Mouse (Mus musculus) mesoderm, embryonic 11.5 days (tissue): ENCODE results near the gene Tedc1.

Source experiments
- DNase-seq: peaks from one replicate; pipeline ENCODE4 v3.0.0-alpha.2; 2012; ENCODE audit warnings: low read depth, low spot score

Gene Tedc1

GRCm38 (mm10) chr12:113155887-113156539 lies at the start of gene Tedc1:
Tedc1 (plus strand) TSS chr12:113156421.
- DNase-seq: peak; percentile 100

DNA sequence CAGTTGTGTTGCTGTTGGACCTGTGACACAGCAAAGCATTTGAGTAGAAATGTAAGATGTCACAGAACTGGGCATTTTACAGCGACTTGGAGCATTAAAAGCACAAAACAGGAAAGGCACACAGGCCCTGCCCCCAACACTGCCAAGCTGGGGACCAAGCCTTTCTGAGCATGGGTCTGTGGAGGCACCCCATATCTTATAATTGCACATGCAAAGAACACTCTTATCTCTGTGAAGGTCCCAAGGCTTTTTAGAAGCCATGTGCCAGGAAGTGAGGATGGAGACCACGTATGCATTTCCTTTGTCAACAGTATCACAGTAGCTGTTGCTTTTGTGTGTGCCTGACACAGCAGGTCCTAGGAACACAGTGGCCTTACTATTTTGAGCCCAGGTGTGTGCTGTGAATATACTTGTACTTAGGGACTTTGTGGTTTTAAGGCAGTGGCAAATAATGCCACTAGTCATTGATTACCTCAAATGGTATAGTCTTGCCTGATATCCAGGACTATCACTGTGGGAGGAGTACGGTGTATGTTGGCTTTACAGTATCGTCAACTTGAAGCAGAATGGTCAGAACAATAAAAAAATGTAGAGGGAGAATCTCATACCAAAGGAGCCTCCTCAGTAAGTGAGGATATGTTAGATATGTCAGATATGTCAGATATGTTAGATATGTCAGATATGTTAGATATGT lies 48.6 kb upstream of the Tedc1 start:
- no peak for DNase-seq

DNA sequence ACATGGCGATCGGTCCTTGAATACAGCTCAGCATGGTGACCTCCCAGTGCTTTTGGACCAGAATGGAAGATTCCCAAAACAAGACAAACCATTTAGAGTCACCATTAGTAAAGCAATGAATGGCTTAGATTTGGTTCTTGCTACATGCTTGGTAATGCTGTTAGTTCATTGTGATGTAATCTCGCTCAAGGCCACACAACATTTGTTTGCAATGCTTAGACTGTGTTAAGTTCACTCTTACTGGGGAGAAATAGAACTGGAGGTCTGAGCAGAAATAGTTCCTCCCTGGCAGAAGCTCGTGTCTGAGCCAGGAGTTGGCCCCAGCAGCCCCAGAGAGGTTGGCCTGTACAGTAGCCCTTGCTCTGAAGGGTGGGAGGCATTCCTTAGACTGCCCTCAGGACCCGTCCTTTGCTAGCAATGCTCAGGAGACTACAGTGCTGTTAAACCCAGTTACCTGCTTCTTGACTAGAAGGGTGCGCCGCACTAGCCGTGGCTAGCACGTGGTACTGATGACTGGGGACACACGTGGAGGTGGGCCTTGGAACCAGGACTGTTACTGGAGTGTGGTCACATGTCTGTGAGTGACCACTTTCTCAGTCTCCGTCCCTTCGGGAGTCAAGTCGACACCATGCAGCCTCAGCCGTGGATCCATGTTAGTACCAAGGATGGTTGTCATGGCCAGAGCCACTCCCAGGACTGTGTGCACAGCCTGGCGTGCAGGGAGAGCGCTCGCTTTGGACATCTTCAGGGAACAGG lies 47.5 kb upstream of the Tedc1 start:
- DNase-seq: no peak

DNA sequence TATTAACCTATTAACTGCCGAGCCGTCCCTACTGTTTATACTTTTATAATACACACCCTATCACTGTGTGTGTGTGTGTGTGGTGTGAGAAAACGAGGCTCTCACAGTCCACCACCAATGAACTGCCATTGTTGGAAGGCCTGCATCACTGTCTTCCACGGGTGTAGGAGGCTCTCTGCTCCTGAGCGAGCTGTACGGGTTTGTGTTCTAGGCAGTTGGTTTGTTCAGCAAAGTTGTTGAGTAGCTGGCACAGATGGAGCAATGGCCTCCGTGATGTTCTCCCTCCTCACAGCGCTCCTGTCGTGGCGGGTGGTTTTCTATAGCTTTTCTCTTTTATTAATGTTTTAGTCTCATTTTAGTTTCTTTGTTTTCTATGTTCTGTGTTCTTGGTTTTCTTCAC lies 46.4 kb upstream of the Tedc1 start:
- no peak for DNase-seq

- DNase-seq: no peak
These were observed 42.1 kb upstream of the Tedc1 start for GRCm38 (mm10) chr12:113114141-113114540.

DNA sequence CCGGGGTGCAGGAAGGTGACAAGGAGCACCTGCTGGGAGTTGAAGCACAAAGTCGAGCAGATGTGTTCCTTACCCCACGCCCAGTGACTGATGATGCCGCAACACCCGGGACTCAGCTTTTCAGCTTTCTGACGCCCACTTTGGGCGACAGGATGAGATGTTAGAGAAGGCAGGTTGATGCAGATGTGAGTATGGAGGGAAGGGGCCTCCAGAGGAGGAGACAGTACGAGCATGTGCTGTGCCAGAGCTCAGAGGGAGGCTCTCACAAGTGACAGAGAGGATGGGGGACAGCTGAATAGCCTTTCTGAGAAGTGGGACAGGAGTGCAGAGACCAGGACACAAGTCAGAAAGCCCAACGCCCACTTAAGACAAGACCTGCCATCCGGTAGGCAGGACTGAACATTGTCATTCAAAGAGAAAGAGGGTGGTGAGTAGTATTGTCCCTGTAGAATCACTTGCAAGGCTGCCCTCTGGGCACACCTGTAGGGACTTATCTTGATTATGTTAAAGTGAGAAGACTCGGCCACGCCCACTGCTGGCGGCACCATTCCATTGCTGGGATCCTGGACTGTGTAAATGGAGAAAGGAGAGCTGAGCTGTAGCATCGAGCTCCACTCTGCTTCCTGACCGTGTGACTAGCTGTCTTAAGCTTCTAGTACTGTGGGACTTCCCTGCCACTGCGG lies 41.2 kb upstream of the Tedc1 start:
- no peak for DNase-seq

DNA sequence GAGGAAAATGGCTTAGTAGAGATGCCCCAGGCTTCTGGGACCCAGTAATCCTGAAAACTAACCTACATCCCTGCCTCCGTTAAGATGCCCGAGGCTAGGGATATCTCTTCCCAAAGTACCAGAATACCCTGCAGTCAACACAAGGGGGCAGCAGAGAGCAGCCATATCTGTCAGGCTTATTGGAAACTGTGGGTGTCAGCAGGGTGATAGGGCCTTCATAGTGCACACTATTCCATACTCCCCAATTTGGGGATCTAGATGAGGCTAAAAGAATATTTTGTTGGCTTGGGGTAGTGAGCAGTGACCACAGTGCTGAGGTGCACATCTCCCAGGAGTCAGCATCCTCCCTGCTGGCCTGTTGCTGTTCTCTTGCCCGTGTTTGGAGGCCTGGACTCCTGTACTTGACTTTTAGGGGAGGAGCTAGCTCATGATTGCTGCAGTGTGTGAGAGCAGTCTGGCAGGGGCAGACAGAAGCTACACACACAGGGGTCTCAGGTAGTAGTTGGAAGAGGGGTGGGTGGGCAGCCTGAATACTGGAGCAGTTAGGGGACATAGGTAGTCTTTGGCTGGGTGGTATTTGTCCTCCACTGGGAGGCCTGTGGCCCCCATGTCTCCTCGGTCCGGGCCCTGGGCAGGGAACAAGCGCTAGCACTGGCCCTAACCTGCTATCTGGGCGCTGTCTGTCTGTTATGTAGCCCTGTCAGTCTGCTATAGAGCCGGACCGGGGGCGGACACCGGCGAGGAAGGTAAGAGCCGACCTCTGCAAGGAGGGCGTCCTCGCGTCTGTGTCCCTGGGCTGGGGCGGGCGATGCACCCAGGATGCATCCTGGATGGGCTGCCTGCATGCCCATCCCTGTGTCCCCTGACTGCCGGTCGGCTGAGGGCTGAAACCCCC lies 36.5 kb upstream of the Tedc1 start:
- DNase-seq: peak; percentile 81

DNA sequence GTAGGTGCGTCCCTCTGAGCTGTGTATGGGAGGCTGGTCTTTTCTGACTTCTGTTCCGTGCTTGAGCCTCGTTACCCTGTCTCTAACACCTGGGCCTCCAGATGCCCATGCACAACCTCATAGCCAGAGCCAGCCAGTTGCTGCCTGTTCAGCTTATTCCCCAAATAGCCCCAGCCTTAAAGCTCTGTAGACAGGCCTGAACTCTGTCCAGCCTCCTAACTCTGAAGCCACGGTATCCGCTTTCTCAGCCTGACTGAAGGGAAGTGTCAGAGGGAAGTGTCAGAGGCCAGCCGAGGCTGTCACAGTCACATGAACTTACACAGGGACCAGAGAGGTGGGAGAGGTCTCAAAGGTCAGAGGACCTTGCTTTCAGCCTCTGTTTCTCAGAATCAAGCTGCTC lies 31.5 kb upstream of the Tedc1 start:
- no peak for DNase-seq

GRCm38 (mm10) chr12:113130732-113131131 lies 25.5 kb upstream of the Tedc1 start:
- DNase-seq: no peak

DNA sequence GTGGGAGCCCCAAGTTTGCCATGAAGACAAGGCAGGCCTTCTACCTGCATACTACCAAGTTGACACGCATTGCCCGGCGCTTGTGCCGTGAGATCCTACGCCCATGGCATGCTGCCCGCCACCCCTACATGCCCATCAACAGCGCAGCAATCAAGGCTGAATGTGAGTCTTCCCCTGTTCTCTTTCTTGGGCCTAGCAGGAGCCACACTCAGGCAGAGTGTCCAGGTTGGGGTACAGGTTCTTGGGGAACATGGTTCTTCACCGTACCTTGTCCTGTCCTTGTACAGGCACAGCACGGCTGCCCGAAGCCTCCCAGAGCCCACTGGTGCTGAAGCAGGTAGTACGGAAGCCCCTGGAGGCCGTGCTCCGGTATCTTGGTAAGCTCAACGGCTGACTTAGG lies 24.6 kb upstream of the Tedc1 start:
- no peak for DNase-seq

GRCm38 (mm10) chr12:113132567-113132966 lies 23.7 kb upstream of the Tedc1 start:
- DNase-seq: no peak

DNA sequence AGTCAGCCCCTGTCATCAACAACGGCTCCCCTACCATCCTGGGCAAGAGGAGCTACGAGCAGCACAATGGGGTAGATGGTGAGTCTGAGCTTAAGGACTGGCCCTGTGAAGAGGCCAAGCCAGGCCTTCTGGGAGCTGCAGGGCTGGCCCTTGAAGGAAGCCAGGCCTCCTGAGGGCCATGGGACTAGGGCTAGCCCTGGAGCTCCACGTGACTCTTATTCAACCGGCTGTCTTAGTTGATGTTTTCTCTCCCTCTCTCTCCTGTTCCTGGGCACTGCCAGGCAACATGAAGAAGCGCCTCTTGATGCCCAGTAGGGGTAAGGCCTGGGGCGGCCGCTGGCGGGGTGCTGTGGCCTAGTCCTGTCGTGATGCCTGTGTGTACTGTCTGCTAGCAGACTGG lies 23.0 kb upstream of the Tedc1 start:
- DNase-seq: no peak

DNA sequence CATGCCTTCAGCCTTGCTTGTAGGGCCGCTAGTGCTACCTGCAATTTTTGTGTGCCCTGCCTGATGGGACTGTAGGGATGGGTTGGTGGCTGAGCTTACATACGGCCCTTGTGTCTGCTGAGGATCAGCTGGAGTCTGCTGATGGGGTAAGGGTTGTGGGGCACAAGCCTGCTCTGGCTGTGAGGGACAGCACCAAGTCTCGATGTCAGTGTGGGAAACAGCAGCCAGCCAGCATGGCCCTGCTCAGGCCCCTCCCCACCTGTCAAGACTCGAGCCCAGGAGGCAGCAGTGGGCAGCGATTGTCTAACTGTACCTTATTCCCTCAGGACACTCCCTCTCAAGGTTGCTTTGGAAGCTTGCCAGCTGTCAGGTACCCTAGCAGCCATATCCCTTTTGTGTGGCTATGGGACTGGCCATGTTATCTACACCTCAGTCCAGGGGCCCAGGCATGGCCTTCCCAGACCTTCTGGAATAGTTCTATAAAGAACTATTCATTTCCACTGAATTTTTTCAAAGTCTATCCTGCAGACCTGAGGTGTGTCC lies 22.3 kb upstream of the Tedc1 start:
- no peak for DNase-seq

DNA sequence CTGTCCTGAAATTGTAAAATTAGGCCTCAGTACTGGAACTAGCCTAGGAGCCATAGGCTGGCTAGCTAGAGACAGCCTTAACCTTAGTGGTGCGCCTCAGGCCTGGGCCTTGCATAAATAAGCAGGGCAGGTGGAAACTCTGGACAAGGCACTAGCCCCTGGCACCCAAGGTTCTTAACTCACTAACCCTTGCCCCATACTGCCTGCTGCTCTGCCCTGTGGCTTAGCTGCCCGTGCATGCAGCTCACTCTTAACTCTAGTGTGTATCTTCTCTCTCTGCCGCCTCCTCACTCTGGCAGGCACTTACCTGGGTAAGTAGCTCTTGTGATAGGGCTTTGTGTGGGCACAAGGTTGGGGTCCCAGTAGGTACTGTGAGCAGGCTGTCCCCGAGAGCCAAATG lies 21.7 kb upstream of the Tedc1 start:
- no peak for DNase-seq

GRCm38 (mm10) chr12:113135401-113135800 lies 20.8 kb upstream of the Tedc1 start:
- no peak for DNase-seq

DNA sequence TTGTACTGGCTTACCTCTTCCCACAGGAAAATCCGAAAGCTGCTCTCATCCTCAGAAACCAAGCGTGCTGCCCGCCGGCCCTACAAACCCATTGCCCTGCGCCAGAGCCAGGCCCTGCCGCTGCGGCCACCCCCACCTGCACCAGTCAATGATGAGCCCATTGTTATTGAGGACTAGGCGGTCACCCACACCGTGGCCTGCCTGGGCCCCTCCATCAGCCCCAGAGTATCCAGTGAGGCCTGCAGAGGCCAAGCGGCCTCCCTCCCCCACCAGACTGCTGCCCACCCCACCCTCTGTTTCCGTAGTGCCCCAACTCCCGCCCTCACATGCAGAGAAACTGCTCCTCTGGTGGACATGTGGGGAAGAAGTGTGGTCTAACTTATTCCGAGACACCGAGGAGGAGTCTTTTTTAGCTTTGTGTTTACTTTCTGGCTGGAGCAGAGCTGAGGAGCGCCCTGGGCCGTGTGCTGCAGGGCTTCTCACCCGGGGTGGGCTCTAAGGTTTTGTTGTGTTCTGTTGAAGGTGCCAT lies 19.7 kb upstream of the Tedc1 start:
- no peak for DNase-seq

DNA sequence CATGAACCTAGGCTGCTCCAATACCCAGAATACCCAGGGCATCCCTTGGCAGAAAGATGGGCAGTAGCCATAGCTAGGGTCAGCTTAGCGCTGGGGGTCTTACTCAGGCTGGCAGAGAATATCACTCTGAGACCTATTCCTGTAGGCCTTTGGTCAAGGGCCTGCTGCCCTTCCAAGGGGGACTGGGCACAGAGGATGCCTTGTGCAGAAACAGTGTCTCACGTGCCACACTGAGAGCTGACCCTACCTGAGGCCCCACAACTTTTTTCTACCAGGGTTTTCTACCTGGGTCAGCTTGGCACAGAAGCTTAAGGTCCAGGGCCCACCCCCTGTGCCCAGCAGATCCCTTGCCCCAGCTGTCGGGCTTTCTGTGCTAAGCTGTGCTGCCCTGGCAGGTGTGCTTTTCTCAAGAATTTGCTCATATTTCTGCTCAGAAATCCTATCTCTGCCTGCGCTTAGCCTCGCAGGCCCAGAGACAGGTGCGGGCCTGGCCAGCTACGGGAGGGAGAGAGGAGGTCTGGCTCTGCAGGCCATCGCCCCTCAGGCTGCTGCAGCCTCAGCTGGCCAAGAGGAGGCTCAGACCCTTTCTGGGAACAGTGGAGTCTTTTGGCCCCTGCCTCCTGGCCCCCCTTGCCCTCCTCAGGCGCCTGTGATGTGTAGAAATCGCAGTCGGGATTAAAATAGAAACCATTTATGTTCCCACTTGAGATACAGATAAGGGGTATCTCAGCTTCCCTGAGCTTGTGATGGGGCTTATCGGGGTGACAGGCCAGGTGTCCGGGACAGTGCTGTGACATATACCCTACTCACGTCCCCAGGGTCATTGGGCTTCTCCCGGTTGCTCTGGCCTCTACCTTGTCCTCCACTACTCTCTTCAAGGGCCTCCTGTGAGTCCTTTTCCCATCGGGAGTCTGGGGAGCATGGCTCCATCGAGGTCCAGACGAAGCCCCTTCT lies 18.7 kb upstream of the Tedc1 start:
- DNase-seq: no peak

DNA sequence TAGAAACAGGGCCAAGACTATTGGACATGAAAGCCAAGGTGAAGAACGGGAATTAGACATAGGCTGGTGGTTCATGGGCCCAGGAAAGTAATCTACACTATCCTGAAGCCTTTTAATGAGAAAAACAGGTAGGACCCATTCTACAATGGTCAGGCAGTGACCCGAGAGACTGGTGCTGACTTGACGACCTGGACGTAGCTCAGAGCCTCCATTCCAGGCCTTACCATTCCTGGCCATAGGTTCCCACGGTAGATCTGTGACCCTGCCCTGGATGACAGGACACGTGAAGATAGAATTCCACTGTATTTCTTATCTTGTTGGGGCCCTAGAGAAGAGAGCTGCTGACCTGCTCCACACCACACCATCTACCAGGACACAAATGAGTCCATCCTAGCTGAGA lies 17.9 kb upstream of the Tedc1 start:
- DNase-seq: no peak
